Mouse (Mus musculus): ENCODE data around the gene Enkur.
"Not testable (repeated sequence)": the region's sequence is repeated elsewhere in the genome, so short reads cannot be mapped to it uniquely, and the experiment has no call there.

Enkur gene

DNA sequence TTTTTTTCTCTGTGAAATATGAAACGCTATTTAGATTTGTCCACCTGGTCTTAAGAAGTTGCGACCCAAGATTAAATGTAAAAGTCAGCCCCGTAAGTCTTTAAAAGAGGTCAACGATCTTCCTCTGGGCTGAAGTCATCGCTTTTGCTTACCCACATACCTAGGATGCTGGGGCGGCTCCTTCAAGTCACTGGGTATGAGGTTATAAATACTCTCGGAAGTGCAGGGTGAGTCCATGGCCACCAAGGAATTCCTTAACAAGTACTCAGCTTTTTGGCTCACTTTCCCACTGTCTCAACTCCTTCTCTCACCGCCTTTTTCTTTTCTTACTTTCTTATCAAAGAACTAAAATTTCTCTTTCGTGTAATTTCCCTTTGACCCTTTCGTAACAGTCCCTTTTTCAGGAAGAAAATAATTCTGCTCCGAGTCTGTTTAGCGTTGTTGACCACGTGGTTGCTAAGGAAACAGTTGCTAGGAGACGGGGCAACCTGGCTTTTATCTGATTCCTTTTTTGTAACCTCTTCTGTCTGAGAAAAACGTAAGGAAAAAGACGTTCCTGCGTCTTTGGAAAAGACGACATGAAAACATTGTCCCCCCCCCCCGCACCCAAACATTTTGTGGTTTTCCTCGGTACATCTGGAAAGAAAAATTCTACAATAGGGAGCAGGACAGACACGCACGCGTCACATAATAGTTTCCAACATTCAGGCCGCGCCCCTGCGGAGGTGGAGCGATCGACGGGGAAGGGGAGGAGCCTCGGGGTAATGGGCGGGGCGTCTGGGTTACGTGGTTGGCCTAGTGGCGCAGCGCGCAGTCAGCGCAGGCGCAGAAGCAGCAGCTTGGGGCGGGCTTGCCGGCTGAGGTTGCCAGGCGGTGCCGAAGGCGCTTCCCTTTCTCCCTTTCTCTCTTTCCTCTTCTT lies at the start of gene Enkur, which contains the start of gene Thnsl1:
Gene Enkur, minus strand, starts transcription at position 454 of the 919 bp plus-strand sequence.
Gene Thnsl1, plus strand, starts transcription at position 813 of the 919 bp plus-strand sequence.
- peak; percentile 100 for DNase-seq (ENCODE audit: low spot score in 2 of 2)

DNA sequence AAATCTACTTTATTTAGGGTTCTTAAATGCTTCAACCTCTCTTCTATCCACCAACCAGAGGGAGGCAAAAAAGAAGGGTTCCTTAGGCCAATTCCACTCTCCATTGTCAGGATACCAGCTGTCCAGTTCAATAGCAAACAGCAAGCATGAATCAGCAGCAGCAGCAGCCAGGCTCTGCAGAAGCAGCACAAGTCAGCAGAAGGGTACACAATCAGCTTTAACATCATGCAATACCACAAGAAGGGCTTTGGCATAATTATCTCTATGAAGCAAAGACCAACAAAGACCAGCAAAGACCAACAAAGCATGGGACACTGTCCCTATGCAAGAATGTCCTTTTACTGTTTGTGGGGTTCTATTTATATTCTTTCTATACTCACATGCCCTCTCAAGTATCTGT lies 49.1 kb upstream of the Enkur start:
- DNase-seq (ENCODE audit: low spot score in 2 of 2), result no peak

DNA sequence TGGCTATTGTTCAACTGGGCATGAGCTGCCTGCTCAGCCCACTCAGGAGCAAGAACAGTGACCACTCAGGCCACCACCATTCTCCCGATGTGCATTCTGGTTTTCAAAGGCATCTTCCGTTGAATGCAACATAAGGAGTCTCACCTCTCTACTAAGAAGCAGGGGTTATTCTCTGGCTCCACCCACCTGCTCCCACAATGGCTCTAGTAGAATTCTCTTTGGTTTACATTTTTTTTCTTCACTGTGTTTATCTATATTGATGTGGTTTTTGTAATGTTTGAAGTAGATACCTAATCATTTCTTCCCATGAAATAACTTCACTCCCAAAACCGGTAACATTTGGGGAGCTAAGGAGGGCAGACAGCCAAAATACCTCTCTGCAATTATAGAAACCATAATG lies 48.5 kb upstream of the Enkur start:
- no peak for DNase-seq (ENCODE audit: low spot score in 2 of 2)

DNA sequence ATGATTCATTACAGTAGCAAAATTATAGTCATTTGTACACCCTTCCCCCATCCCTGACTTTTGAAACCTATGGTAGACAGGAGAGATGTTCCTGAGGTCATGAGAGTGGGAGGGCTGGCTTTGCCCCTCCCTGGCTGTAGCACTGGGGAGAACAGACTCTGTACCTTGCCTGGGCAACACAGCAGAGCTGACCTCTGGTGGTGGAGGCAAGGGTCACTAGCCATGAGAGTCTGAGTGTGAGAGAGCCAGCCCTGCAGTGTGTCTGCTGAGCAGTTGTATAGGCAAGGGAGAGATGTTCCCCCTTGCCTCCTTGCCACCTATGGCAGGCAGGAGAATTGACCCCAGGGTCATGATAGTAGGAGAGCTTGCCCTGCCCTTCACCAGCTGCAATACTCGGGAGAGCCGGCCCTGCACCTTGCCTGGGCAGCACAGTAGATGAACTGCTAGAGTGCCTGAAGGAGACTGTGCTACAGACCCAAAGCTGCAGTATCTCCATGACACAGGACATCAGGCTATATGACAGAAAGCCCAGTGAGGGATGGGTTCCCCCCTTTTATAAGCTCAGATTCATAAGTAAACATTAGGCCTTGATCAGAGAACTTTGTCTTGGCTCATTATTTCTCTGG lies 40.4 kb upstream of the Enkur start:
- no peak for DNase-seq (ENCODE audit: low spot score in 2 of 2)

DNA sequence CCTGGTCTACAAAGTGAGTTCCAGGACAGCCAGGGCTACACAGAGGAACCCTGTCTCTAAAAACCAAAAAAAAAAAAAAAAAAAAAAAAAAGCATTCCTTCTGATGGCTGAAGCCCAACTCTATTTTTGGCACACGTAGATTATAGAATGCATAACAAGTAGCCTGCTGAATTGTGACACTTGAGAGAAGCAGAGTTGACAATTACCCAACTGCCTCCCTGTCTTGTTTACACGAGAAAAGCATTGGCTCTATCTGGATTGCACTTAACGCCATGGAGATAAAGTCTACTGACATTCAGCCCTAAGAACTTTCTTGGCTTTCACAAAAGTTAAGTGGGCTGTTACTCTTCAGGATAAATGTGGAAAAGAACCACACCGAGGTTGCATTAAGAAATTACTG lies 39.8 kb upstream of the Enkur start:
- DNase-seq (ENCODE audit: low spot score in 2 of 2), result no peak

- DNase-seq (ENCODE audit: low spot score in 2 of 2), result not testable (repeated sequence)
Observed at GRCm38 (mm10) chr2:21244104-21244503, 38.9 kb upstream of the Enkur start.

- no peak for DNase-seq (ENCODE audit: low spot score in 2 of 2)
Observed at GRCm38 (mm10) chr2:21236846-21237245, 31.7 kb upstream of the Enkur start.

- no peak for DNase-seq (ENCODE audit: low spot score in 2 of 2)
Observed at GRCm38 (mm10) chr2:21235844-21236386, 30.8 kb upstream of the Enkur start.

DNA sequence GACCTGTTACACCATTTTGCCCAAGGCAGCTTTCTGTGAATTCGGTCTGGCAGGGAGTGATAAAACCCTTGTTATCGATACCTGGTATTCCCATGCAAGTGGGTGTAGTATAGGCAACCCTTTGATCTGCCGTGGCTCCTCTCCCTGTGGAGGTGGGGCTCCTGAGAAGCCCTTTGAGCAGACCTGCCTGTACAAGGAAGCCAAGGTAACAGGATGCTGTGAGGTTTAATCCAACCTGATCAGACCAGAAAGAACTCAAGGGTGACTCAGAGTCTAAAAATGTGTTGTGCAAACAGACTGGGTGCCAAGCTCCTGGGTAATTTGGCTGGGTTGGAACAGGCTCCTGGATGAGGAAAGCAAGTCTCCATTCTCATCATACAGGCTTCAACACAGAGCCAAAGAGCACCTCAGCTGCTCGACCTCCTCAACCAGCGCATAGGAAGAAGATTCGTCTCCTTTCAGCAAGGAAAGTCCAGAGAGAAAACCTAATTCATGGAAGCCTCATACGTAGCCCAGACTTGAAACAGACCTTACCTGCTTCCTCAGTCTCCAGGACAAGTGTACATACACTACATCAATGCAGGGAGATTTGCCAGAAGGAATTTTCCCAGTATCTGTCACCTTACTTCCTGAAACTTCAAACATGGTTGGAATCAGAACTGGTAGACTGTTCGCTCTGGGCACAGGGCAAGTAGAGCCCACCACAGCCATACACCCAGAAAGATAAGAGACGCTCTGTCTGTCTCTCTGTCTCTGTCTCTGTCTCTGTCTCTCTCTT lies 29.9 kb upstream of the Enkur start:
- no peak for DNase-seq (ENCODE audit: low spot score in 2 of 2)

DNA sequence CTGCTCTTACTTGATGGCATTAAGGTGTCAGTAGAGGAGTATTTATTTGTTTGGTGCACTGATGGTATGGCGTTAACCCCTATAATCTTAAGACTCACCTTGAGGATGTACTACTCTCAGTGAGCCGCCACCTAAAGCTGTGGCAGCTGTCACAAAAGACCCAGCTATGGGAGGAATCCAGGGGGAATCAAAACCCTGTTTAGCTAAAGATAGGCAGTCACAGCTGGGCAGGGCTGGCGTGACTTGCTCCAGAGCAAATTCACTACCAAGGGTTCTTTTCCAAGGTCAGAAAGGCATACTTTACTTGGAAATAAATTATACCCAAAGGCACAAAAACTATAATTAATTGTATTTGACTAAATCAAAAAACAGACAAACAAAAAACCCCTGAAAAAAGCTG lies 26.0 kb upstream of the Enkur start:
- DNase-seq (ENCODE audit: low spot score in 2 of 2), result no peak

DNA sequence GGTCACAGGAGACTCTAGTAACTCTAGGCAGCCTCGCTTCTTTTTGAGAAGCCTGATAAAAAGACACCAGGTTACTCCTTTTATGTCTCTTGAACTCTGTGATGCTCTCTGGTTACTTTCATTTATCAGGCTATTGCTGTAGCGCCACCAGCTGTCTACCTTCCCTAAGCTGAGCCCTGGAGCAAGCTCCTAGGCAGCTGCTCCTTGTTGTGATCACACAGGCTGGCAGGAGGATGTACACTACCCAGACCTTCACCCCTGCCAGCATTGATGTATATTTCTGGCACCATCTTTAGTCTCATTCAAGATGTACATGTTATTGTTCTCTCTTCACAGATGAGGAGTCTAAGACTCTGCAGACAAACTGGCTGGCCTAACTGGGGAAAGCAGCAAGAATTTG lies 25.1 kb upstream of the Enkur start:
- DNase-seq (ENCODE audit: low spot score in 2 of 2), result no peak

DNA sequence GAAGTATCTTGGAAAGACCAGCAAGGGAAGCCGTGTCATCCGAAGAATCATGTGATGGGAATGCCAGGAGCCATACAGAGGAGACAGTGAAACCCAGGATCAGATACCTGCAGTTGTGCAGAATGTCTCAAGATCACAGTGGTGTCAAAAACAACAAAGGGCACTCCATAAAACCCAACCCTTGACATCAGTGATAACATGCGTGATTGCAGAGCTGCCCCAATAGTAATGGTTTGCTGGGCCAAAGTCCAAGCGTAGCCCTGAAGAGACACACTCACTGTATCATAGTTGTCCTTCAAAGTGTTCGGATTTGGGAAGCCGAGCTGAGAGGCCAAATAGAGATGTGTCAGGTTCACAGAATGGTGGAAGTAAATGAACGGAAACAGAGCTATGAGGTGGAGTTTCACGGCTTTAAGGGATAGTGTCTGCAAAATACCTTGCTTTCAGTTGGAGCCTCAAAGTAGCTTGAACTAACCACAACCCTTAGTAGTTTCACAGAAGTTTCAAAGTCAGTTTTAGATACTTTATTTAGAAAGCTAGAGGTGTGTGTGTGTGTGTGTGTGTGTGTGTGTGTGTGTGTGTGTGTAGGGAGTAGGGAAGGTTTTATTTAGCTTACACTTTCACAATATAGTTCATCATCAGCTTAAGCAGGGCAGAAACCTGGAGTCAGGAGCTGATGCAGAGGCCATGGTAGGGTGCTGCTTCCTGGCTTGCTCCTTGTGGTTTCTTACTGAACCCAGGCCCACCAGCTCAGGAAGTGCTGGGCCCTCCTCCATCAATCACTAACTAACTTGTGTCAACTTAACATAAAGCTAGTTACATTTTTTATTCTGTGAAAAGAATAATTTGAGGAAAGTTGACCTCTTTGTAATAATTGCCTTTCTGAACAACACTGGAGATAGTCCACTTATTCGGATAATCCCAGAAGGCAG lies 17.6 kb upstream of the Enkur start:
- DNase-seq (ENCODE audit: low spot score in 2 of 2), result no peak

DNA sequence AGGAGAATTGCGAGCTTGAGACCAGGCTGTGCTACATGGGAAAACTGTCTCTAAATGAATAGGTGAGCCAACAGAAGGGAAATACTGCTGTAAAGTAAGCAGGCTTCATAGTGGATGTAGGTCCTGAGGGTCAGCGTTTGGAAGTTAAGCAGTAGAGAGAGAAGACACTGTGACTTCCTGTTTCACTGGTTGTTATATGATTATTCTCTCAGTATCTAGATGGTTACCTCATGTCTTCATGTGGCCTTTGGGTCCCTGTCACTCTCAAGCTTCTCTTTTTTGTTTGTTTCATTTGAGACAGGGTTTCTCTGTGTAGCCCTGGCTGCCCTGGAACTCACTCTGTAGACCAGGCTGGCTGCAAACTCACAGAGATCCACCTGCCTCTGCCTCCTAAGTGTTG lies 10.1 kb upstream of the Enkur start:
- DNase-seq (ENCODE audit: low spot score in 2 of 2), result no peak

- DNase-seq (ENCODE audit: low spot score in 2 of 2), result no peak
Observed at GRCm38 (mm10) chr2:21214322-21214721, 9.2 kb upstream of the Enkur start.

- no peak for DNase-seq (ENCODE audit: low spot score in 2 of 2)
Observed at GRCm38 (mm10) chr2:21211361-21211760, 6.2 kb upstream of the Enkur start.

GRCm38 (mm10) chr2:21206278-21206677 lies 1.1 kb upstream of the Enkur start:
- no peak for DNase-seq (ENCODE audit: low spot score in 2 of 2)

DNA sequence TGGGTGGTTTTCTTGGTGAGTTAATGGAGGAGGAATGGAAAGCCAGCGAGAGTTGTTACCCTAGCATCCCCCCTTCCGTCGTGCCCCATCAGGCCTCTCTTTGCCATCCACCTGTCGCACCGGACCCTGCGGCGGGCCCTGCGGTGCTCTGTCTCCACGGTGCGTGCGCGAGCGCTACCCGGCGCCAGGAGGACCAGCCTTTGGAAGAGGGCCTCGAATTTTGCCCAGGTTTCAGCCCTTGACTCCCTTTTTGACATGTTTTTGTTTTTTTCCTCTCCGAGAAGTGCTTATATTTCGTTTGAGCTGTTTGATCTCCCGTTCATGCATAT lies 630 bp upstream of the Enkur start:
- DNase-seq (ENCODE audit: low spot score in 2 of 2), result no peak

DNA sequence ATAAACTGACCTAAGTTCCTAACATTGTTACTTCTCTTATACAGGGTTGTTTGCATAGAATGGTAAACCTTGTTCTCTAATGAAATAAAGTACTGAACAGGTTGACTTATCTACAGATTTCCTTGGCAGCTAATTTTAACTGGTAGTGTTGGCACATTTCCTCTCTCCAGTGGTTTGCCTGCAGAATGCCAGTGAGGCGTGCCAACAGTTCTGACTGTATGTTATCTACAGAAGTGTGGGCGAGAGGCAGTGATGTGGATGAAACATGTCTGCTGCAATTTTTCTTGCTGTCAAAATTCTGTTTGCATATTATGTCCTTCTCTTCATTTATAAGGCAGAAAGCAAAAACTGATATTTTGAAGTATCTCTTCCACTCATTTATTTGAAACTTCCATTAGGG lies 2.4 kb downstream of the Enkur start:
- DNase-seq (ENCODE audit: low spot score in 2 of 2), result no peak

DNA sequence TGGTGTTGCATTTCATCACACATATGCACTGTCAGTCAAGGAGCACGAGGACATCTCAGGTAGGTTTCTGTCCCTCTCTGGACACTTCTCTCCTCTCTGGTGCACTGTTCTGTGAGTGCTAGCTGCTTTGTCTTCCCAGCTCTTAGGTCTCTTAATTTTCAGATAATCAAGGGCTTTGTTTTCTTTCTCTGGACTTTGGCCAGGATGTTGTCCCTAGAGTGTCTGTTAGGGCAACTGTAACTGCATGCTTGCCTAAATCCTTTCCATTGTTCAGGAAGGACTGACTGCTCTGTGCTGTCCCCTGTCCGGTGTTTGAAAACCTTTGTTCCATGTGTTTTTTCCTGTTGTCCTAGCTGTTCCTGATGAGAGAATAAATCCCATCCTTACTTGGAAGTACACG lies 6.1 kb downstream of the Enkur start:
- no peak for DNase-seq (ENCODE audit: low spot score in 2 of 2)

- DNase-seq (ENCODE audit: low spot score in 2 of 2), result no peak
Observed at GRCm38 (mm10) chr2:21195233-21195632, 9.9 kb downstream of the Enkur start.

- DNase-seq (ENCODE audit: low spot score in 2 of 2), result no peak
Observed at GRCm38 (mm10) chr2:21191232-21191631, 13.9 kb downstream of the Enkur start.

All from natural killer cell, adult 2 months (primary cell).